Mouse (Mus musculus) MEL (cell line): ENCODE measurements around the gene Itih1. TPM values are rescaled to one million over a fixed set of nuclear protein-coding genes. Genes with fewer than 3 reads are reported as not detected.

ENCODE experiments used
- DNase-seq: peaks from one replicate; pipeline ENCODE4 v3.0.0; 2011; ENCODE audit warnings: low read depth, low spot score
- H3K27ac ChIP-seq: 2 replicates; pipeline ENCODE4 v1.5.1; 2012; ENCODE audit warnings: low read depth, mild to moderate bottlenecking, control low read depth, low read length, moderate library complexity; ENCODE audit not compliant: control insufficient read depth
- H3K27me3 ChIP-seq, 2 experiments: fragments of 150-350 bp in 1 of 2; sonication (generic) in 1 of 2; 2 replicates each; pipeline ENCODE4 v1.6.1; 2012; ENCODE audit warnings: low read length in 2 of 2, mild to moderate bottlenecking in 2 of 2, improper control_type of control experiment in 1 of 2, moderate library complexity in 1 of 2; ENCODE audit not compliant: insufficient read depth in 2 of 2, control insufficient read depth in 1 of 2
- H3K36me3 ChIP-seq, 2 experiments: 2 replicates each; pipeline ENCODE4 v1.6.1; 2012 to 2014; ENCODE audit warnings: low read length in 2 of 2, improper control_type of control experiment in 1 of 2, inconsistent platforms in 1 of 2, mild to moderate bottlenecking in 1 of 2; ENCODE audit not compliant: insufficient read depth in 2 of 2, control insufficient read depth in 1 of 2
- H3K4me1 ChIP-seq, 2 experiments: fragments of 150-350 bp in 1 of 2; sonication (generic) in 1 of 2; 2 replicates each; pipeline ENCODE4 v1.6.1; 2012; ENCODE audit warnings: low read length in 2 of 2, improper control_type of control experiment in 1 of 2, mild to moderate bottlenecking in 1 of 2; ENCODE audit not compliant: insufficient read depth in 2 of 2, control insufficient read depth in 1 of 2
- H3K4me3 ChIP-seq, 2 experiments: fragments of 150-350 bp in 1 of 2; sonication (generic) in 1 of 2; 2 replicates each; pipeline ENCODE4 v1.5.1; 2012; ENCODE audit warnings: low read depth in 2 of 2, low read length in 2 of 2, mild to moderate bottlenecking in 2 of 2, moderate library complexity in 2 of 2, control low read depth in 1 of 2, improper control_type of control experiment in 1 of 2; ENCODE audit not compliant: control insufficient read depth in 1 of 2, insufficient read depth in 1 of 2
- H3K79me2 ChIP-seq: 2 replicates; pipeline ENCODE4 v1.6.1; 2012; ENCODE audit warnings: mild to moderate bottlenecking, low read length, moderate library complexity; ENCODE audit not compliant: control insufficient read depth, poor library complexity, insufficient read depth
- H3K9ac ChIP-seq: 2 replicates; pipeline ENCODE4 v1.6.1; 2012; ENCODE audit warnings: low read depth, mild to moderate bottlenecking, control low read depth, low read length, moderate library complexity; ENCODE audit not compliant: control insufficient read depth, poor library complexity, severe bottlenecking
- H3K9me3 ChIP-seq: fragments of 150-350 bp; sonication (generic); replicated peaks from 2 replicates; pipeline ENCODE4 v1.6.1; 2012; ENCODE audit warnings: mild to moderate bottlenecking, low read length, improper control_type of control experiment, moderate library complexity; ENCODE audit not compliant: insufficient read depth
- CHD2 ChIP-seq: IDR thresholded peaks from 2 replicates; pipeline ENCODE4 v1.6.1; 2011; ENCODE audit warnings: low read length, improper control_type of control experiment
- ELF1 ChIP-seq: IDR thresholded peaks from 2 replicates; pipeline ENCODE4 v1.6.1; 2014; ENCODE audit warnings: low read depth, mild to moderate bottlenecking, inconsistent platforms, low read length, improper control_type of control experiment, moderate library complexity
- ETS1 ChIP-seq: IDR thresholded peaks from 2 replicates; pipeline ENCODE4 v1.6.1; 2012; ENCODE audit warnings: low read depth, mild to moderate bottlenecking, inconsistent platforms, low read length, improper control_type of control experiment, moderate library complexity
- GABPA ChIP-seq: IDR thresholded peaks from 2 replicates; pipeline ENCODE4 v1.6.1; 2012; ENCODE audit warnings: low read depth, mild to moderate bottlenecking, inconsistent platforms, low read length, improper control_type of control experiment, moderate library complexity
- GATA1 ChIP-seq: IDR thresholded peaks from 2 replicates; pipeline ENCODE4 v1.6.1; 2011; ENCODE audit warnings: low read depth, low read length, improper control_type of control experiment
- HCFC1 ChIP-seq: IDR thresholded peaks from 2 replicates; pipeline ENCODE4 v1.6.1; 2012; ENCODE audit warnings: low read depth, mild to moderate bottlenecking, inconsistent platforms, low read length, improper control_type of control experiment, moderate library complexity
- KAT2A ChIP-seq: conservative IDR thresholded peaks from 2 replicates; pipeline ENCODE4 v1.6.1; 2012; ENCODE audit warnings: low read depth, low read length, improper control_type of control experiment, inconsistent platforms
- MAFK ChIP-seq: IDR thresholded peaks from 2 replicates; pipeline ENCODE4 v1.6.1; 2011; ENCODE audit warnings: low read depth, mild to moderate bottlenecking, low read length, improper control_type of control experiment, borderline replicate concordance
- MEF2A ChIP-seq: IDR thresholded peaks from 2 replicates; pipeline ENCODE4 v1.6.1; 2014; ENCODE audit warnings: low read depth, mild to moderate bottlenecking, inconsistent platforms, low read length, improper control_type of control experiment; ENCODE audit not compliant: poor library complexity, insufficient replicate concordance, severe bottlenecking; ENCODE audit errors: extremely low read depth
- MYB ChIP-seq: IDR thresholded peaks from 2 replicates; pipeline ENCODE4 v1.6.1; 2011; ENCODE audit warnings: mild to moderate bottlenecking, low read depth, low read length, improper control_type of control experiment
- NELFE ChIP-seq: IDR thresholded peaks from 2 replicates; pipeline ENCODE4 v1.6.1; 2011; ENCODE audit warnings: low read depth, low read length, improper control_type of control experiment
- POLR2A ChIP-seq, 2 experiments: IDR thresholded peaks; 2 replicates each; pipeline ENCODE4 v1.6.1; 2011 to 2012; ENCODE audit warnings: low read length in 2 of 2, mild to moderate bottlenecking in 2 of 2, control low read depth in 1 of 2, improper control_type of control experiment in 1 of 2, low read depth in 1 of 2, moderate library complexity in 1 of 2; ENCODE audit not compliant: control insufficient read depth in 1 of 2, insufficient read depth in 1 of 2, poor library complexity in 1 of 2
- POLR2AphosphoS5 ChIP-seq: IDR thresholded peaks from 2 replicates; pipeline ENCODE4 v1.6.1; 2012; ENCODE audit warnings: low read depth, borderline replicate concordance, mild to moderate bottlenecking, inconsistent platforms, low read length, moderate library complexity, mixed read lengths
- RAD21 ChIP-seq: IDR thresholded peaks from 2 replicates; pipeline ENCODE4 v1.6.1; 2011; ENCODE audit warnings: mild to moderate bottlenecking, low read depth, low read length, improper control_type of control experiment
- RCOR1 ChIP-seq: IDR thresholded peaks from 2 replicates; pipeline ENCODE4 v1.6.1; 2012; ENCODE audit warnings: low read depth, mild to moderate bottlenecking, inconsistent platforms, low read length, improper control_type of control experiment
- SIN3A ChIP-seq: IDR thresholded peaks from 2 replicates; pipeline ENCODE4 v1.6.1; 2012; ENCODE audit warnings: low read length, improper control_type of control experiment, inconsistent platforms
- TBP ChIP-seq: IDR thresholded peaks from 2 replicates; pipeline ENCODE4 v1.8.0; 2011; ENCODE audit warnings: low read depth, low read length, improper control_type of control experiment
- TCF12 ChIP-seq: IDR thresholded peaks from 2 replicates; pipeline ENCODE4 v1.6.1; 2014; ENCODE audit warnings: low read depth, mild to moderate bottlenecking, inconsistent platforms, low read length, improper control_type of control experiment, moderate library complexity
- USF1 ChIP-seq: IDR thresholded peaks from 2 replicates; pipeline ENCODE4 v1.6.1; 2014; ENCODE audit warnings: low read depth, mild to moderate bottlenecking, inconsistent platforms, low read length, improper control_type of control experiment, moderate library complexity
- USF2 ChIP-seq, 2 experiments: IDR thresholded peaks; 2 replicates each; pipeline ENCODE4 v1.6.1; 2011 to 2012; ENCODE audit warnings: improper control_type of control experiment in 2 of 2, low read length in 2 of 2, borderline replicate concordance in 1 of 2, inconsistent platforms in 1 of 2, low read depth in 1 of 2, mild to moderate bottlenecking in 1 of 2; ENCODE audit not compliant: insufficient read depth in 1 of 2
- ZC3H11A ChIP-seq: IDR thresholded peaks from 2 replicates; pipeline ENCODE4 v1.6.1; 2012; ENCODE audit warnings: low read depth, mild to moderate bottlenecking, inconsistent platforms, low read length, improper control_type of control experiment
- ZKSCAN1 ChIP-seq: IDR thresholded peaks from 2 replicates; pipeline ENCODE4 v1.6.1; 2012; ENCODE audit warnings: low read depth, mild to moderate bottlenecking, inconsistent platforms, low read length, improper control_type of control experiment, moderate library complexity
- ZMIZ1 ChIP-seq: IDR thresholded peaks from 2 replicates; pipeline ENCODE4 v1.6.1; 2012; ENCODE audit warnings: low read depth, mild to moderate bottlenecking, inconsistent platforms, low read length, improper control_type of control experiment, moderate library complexity
- polyA plus RNA-seq, 2 experiments: library from polyadenylated mRNA; stranded (reverse) in 1 of 2; unstranded in 1 of 2; fragments of >175 nt in 1 of 2; fragments of >200 nt in 1 of 2; gene quantifications; 2 replicates each; pipeline versions ENCODE4 v1.2.1 to v1.2.4; 2012; ENCODE audit warnings: low replicate concordance in 2 of 2, low read depth in 1 of 2; ENCODE audit not compliant: insufficient read length in 2 of 2, insufficient read depth in 1 of 2, missing spikeins in 1 of 2
- total RNA-seq: library from RNA; depleted of rRNA; stranded (reverse); fragments of 300-350 nt; gene quantifications from 2 replicates; pipeline ENCODE4 v1.2.3, GENCODE M21; 2012

The Itih1 gene
- total and polyA plus RNA-seq, 3 experiments = 0.03 TPM; not detected in 2

DNA sequence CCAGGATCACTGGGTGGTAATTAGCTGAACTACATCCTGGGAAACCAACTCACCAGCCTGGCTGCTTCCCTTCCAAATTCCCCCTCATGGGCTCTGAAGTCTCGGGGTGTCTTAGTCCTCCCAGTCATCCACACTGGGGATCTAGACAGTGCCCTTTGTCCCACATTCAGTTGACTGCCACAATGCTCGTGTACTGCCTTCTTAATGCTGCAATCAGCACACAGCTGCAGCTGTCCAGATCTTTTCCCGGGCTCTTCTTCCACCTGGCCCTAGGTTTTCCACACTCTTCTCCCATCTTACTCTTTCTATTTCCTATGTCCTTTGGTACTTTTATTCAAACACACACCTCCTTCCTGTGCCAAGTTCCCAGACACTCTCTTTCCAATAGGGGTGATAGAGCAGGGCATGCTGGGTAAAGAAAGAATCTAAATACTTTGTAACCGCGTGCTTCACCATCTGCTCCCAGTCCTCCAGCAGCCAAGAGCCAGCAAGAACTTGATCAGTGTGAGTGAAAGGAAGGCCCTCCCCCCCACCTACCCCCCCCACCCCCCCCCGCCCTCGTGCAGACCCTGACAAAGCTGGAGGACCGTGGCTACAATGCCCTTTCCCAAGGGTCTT, 20.9 kb downstream of the Itih1 start:
- peak; percentile 47 for DNase-seq
- H3K9me3 ChIP-seq = no peaks in the 10 kb centered on the region
- peaks cover 0 to 6% of the 10 kb centered on the region in 2 experiments; a peak in 2 of 4 replicates for H3K36me3 ChIP-seq
- H3K79me2 ChIP-seq = no peaks in the 10 kb centered on the region
- no peak overlapping the region for H3K4me3 ChIP-seq
- TF ChIP-seq TBP (peak; percentile 87), MYB (no peak), NELFE (peak; percentile 45), USF1 (no peak), POLR2A (IDR thresholded peaks at IDR 0.05; ENCODE audit: control insufficient read depth in 1 of 2, insufficient read depth in 1 of 2, low read depth in 1 of 2, low read length in 2 of 2, poor library complexity in 1 of 2) (peak; percentile 40 to 77; a peak in 2 of 4 replicates), ZMIZ1 (peak; percentile 86; the same call in 1 of the 2 replicates), ELF1 (no peak), RCOR1 (no peak)
- H3K27me3 ChIP-seq = no peaks in the 10 kb centered on the region
- no peak overlapping the region for H3K9ac ChIP-seq
- H3K4me1 ChIP-seq = 0 out of 4 replicates have a peak, but pooled peaks cover 0 to 11% of the 10 kb centered on the region in 2 experiments
- no peak overlapping the region for H3K27ac ChIP-seq

DNA sequence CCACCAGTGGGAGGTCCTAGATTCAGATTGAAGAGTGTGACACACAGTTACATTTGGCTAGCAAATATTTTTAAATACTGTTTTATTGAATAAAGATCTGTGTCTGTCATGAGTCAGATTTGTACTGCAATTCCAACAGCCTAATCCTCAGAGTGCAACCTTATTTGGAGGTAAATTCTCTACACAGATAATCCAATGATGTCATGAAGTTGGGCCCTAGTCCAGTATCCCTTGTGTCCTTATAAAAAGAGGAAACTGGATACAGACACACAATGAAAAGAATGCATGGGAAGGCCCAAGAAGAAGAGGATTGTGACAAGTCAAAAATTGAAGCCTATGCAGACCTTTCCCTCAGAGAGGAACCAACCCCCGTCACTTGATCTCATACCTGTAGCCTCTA, 26.6 kb downstream of the Itih1 start:
- Histone ChIP-seq H3K4me3 (no peak overlapping the region), H3K27me3 (peaks cover 0 to 1% of the 10 kb centered on the region in 2 experiments; a peak in 1 of 4 replicates), H3K27ac (no peak overlapping the region), H3K79me2 (no peaks in the 10 kb centered on the region), H3K9ac (no peak overlapping the region), H3K9me3 (no peaks in the 10 kb centered on the region), H3K4me1 (0 out of 4 replicates have a peak, but pooled peaks cover 0 to 11% of the 10 kb centered on the region in 2 experiments), H3K36me3 (peaks cover 0 to 6% of the 10 kb centered on the region in 2 experiments; a peak in 2 of 4 replicates)
- TF ChIP-seq MAFK = no peak
- TF ChIP-seq HCFC1 = no peak
- TF ChIP-seq CHD2 = no peak
- TF ChIP-seq MEF2A = no peak
- TF ChIP-seq RAD21 = no peak
- no peak for TF ChIP-seq GATA1
- TF ChIP-seq GABPA = no peak
- TF ChIP-seq ETS1 = no peak
- TF ChIP-seq TBP = no peak
- no peak for TF ChIP-seq POLR2A (IDR thresholded peaks at IDR 0.05; ENCODE audit: control insufficient read depth in 1 of 2, insufficient read depth in 1 of 2, low read depth in 1 of 2, low read length in 2 of 2, poor library complexity in 1 of 2)
- TF ChIP-seq SIN3A = no peak
- TF ChIP-seq ZKSCAN1 = no peak
- no peak for TF ChIP-seq POLR2AphosphoS5
- no peak for TF ChIP-seq ZC3H11A
- no peak for TF ChIP-seq USF2 (IDR thresholded peaks at IDR 0.05; ENCODE audit: borderline replicate concordance in 1 of 2, insufficient read depth in 1 of 2, low read depth in 1 of 2, low read length in 2 of 2)
- TF ChIP-seq KAT2A = no peak
- TF ChIP-seq TCF12 = no peak
- no peak for DNase-seq
